Mouse (Mus musculus): ENCODE results near the gene Zdhhc21. TPM values are rescaled to one million over a fixed set of nuclear protein-coding genes. Genes with fewer than 3 reads are reported as not detected.
A peak's percentile ranks its signal among the peaks of the same experiment; 100 is the strongest.

The Zdhhc21 gene
- polyA plus RNA-seq, 1 experiment from 2014 or later, result 11.4 TPM

GRCm38 (mm10) chr4:82884636-82885534 lies 25.1 kb upstream of the Zdhhc21 start, which contains the start of gene Cer1:
Cer1 (minus strand) TSS chr4:82885148.
- Histone ChIP-seq H3K27ac (replicated peaks; ENCODE audit: low read depth, low read length) (0 out of 2 replicates have a peak within 1 kb of the TSS, but pooled peaks have one; percentile 2), H3K4me1 (ENCODE audit: control insufficient read depth, insufficient read depth, low read length) (peaks cover 2% of the 10 kb centered on the region; the same call in 1 of the 2 replicates), H3K4me2 (ENCODE audit: low read depth, severe bottlenecking) (no peak within 1 kb of the TSS), H3K9ac (ENCODE audit: low read length) (no peak within 1 kb of the TSS), H3K4me3 (ENCODE audit: low read depth, low read length) (no peak within 1 kb of the TSS), H3K9me3 (ENCODE audit: control insufficient read depth, low read length) (no peaks in the 10 kb centered on the region), H3K36me3 (ENCODE audit: control insufficient read depth, insufficient read depth, low read length) (no peaks in the 10 kb centered on the region), H3K27me3 (ENCODE audit: control insufficient read depth, insufficient read depth, low read length) (no peaks in the 10 kb centered on the region)
- 60% methylated on average over 19 of the region's 19 CpGs for WGBS
- ATAC-seq (ENCODE audit: insufficient number of reproducible peaks, low FRiP score, low TSS enrichment, low read depth) (no peak), DNase-seq (ENCODE audit: low spot score) (no peak)

DNA sequence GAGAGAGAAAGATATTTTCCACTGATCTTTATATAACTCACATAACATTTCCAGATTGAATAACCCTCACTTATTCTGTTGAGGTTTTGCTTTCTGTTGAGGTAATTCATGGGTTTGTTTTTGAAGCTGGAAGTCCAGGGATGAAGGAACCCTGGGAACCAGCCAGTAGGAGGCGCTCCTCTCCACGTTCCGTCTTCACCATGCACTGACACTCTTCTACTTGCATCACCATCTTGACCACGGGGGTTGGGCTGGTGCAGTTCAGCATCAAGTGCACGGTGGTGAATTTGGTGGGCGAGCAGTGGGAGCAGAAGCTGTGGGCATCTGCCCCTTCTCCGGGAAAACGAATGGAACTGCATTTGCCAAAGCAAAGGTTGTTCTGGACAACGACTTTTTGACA lies 22.7 kb upstream of the Zdhhc21 start:
- DNase-seq (ENCODE audit: low spot score) (no peak), ATAC-seq (ENCODE audit: insufficient number of reproducible peaks, low FRiP score, low TSS enrichment, low read depth) (no peak)
- H3K9ac ChIP-seq (ENCODE audit: low read length), result no peak overlapping the region
- H3K36me3 ChIP-seq (ENCODE audit: control insufficient read depth, insufficient read depth, low read length), result no peaks in the 10 kb centered on the region
- no peak overlapping the region for H3K27ac ChIP-seq (replicated peaks; ENCODE audit: low read depth, low read length)
- no peaks in the 10 kb centered on the region for H3K9me3 ChIP-seq (ENCODE audit: control insufficient read depth, low read length)
- no peak overlapping the region for H3K4me2 ChIP-seq (ENCODE audit: low read depth, severe bottlenecking)
- WGBS, result 78% methylated on average over 9 of the region's 9 CpGs
- no peak overlapping the region for H3K4me3 ChIP-seq (ENCODE audit: low read depth, low read length)
- H3K27me3 ChIP-seq (ENCODE audit: control insufficient read depth, insufficient read depth, low read length), result no peaks in the 10 kb centered on the region
- H3K4me1 ChIP-seq (ENCODE audit: control insufficient read depth, insufficient read depth, low read length), result peaks cover 2% of the 10 kb centered on the region; the same call in 1 of the 2 replicates

DNA sequence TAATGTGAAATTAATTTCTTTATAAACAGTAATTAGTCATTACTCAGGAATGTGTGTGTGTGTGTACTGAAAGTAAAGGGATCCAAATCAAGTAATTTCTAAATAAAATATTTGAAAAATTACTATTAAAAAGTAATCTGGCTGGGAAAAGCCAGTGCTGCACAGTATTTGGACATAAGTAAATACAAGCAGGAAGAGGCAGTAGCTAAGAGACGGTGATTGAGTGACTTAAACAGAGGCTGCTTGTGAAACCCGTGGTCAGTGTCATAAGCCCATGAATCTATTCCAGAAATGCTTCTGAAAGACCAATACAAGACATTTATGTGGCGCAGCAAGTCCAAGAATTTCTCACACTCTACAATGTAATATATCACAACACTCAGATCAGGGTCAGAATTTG lies 21.6 kb upstream of the Zdhhc21 start:
- Histone ChIP-seq H3K27ac (replicated peaks; ENCODE audit: low read depth, low read length) (no peak overlapping the region), H3K9ac (ENCODE audit: low read length) (no peak overlapping the region), H3K36me3 (ENCODE audit: control insufficient read depth, insufficient read depth, low read length) (no peaks in the 10 kb centered on the region), H3K4me3 (ENCODE audit: low read depth, low read length) (no peak overlapping the region), H3K4me1 (ENCODE audit: control insufficient read depth, insufficient read depth, low read length) (no peaks in the 10 kb centered on the region; the same call in 1 of the 2 replicates), H3K27me3 (ENCODE audit: control insufficient read depth, insufficient read depth, low read length) (no peaks in the 10 kb centered on the region), H3K9me3 (ENCODE audit: control insufficient read depth, low read length) (no peaks in the 10 kb centered on the region), H3K4me2 (ENCODE audit: low read depth, severe bottlenecking) (no peak overlapping the region)
- ATAC-seq (ENCODE audit: insufficient number of reproducible peaks, low FRiP score, low TSS enrichment, low read depth) (no peak), DNase-seq (ENCODE audit: low spot score) (no peak)
- WGBS, result 79% methylated on average over 3 of the region's 3 CpGs

DNA sequence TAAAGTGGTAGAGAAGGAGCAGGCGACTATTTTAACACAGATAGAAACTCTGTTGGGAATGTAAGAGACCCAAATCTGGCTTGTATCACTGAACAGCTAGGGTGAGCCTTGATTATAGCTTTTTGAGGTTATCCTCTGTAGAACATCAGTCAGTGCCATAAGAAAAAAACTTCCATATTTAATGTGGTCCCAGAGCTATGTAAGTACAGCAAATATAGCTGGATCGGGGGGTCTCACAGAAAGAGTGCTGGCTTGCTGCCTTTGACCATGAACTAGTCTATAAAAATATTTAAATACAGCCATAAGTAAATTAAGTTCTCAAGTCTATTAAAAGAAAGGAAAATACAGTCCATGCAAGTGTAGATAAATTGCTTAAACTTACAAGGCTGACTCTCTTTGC lies 20.5 kb upstream of the Zdhhc21 start:
- Histone ChIP-seq H3K9ac (ENCODE audit: low read length) (no peak overlapping the region), H3K9me3 (ENCODE audit: control insufficient read depth, low read length) (no peaks in the 10 kb centered on the region), H3K27ac (replicated peaks; ENCODE audit: low read depth, low read length) (no peak overlapping the region), H3K36me3 (ENCODE audit: control insufficient read depth, insufficient read depth, low read length) (no peaks in the 10 kb centered on the region), H3K4me3 (ENCODE audit: low read depth, low read length) (no peak overlapping the region), H3K4me2 (ENCODE audit: low read depth, severe bottlenecking) (no peak overlapping the region), H3K27me3 (ENCODE audit: control insufficient read depth, insufficient read depth, low read length) (no peaks in the 10 kb centered on the region), H3K4me1 (ENCODE audit: control insufficient read depth, insufficient read depth, low read length) (no peaks in the 10 kb centered on the region; the same call in 1 of the 2 replicates)
- ATAC-seq (ENCODE audit: insufficient number of reproducible peaks, low FRiP score, low TSS enrichment, low read depth), result no peak
- 91% methylated on average over 2 of the region's 2 CpGs for WGBS
- no peak for DNase-seq (ENCODE audit: low spot score)

DNA sequence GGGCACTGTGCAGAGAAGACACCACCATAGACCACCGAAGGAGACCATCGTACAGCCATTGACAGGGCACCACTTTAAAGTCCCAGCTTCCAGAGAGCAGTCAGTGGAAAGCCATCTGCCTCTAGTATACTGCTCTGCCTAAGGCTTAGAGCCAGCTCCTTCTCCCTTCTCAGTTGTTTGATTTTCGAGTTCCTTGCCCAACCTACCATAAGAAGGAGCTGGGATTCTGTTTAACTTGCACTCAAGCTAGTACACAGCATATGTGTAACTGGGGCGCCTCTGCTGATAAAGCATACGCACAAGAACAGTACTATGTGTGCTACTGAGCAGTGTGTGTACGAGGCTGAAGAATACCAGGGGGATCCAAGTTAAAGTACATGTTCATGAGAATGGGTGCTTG lies 19.4 kb upstream of the Zdhhc21 start:
- Histone ChIP-seq H3K27ac (replicated peaks; ENCODE audit: low read depth, low read length) (no peak overlapping the region), H3K9me3 (ENCODE audit: control insufficient read depth, low read length) (no peaks in the 10 kb centered on the region), H3K4me1 (ENCODE audit: control insufficient read depth, insufficient read depth, low read length) (no peaks in the 10 kb centered on the region), H3K4me3 (ENCODE audit: low read depth, low read length) (no peak overlapping the region), H3K9ac (ENCODE audit: low read length) (no peak overlapping the region), H3K4me2 (ENCODE audit: low read depth, severe bottlenecking) (no peak overlapping the region), H3K36me3 (ENCODE audit: control insufficient read depth, insufficient read depth, low read length) (no peaks in the 10 kb centered on the region), H3K27me3 (ENCODE audit: control insufficient read depth, insufficient read depth, low read length) (no peaks in the 10 kb centered on the region)
- ATAC-seq (ENCODE audit: insufficient number of reproducible peaks, low FRiP score, low TSS enrichment, low read depth) (no peak), DNase-seq (ENCODE audit: low spot score) (no peak)
- WGBS, result 82% methylated on average over 6 of the region's 6 CpGs

DNA sequence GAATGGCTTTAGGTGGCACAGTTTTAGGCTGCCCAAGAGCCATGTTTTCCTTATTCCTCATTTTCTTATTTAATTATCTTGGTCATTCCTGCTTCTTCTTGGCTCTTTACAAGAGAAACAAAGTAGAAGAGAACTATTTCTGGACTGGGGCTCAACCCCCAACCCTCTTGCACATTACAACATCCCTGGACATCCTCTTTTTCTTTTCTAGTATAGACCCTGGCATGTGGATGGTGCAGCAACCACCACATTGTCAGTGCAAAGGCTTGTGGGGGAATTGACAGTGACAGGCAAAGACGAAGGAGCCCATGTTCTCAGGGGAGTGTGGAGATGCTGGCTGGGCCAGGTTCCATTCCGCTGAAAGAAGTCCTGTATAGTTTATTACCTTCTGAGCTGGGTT lies 16.9 kb upstream of the Zdhhc21 start:
- no peak for ATAC-seq (ENCODE audit: insufficient number of reproducible peaks, low FRiP score, low TSS enrichment, low read depth)
- no peaks in the 10 kb centered on the region for H3K4me1 ChIP-seq (ENCODE audit: control insufficient read depth, insufficient read depth, low read length)
- H3K27me3 ChIP-seq (ENCODE audit: control insufficient read depth, insufficient read depth, low read length), result no peaks in the 10 kb centered on the region
- H3K9me3 ChIP-seq (ENCODE audit: control insufficient read depth, low read length), result no peaks in the 10 kb centered on the region
- no peak for DNase-seq (ENCODE audit: low spot score)
- no peak overlapping the region for H3K4me2 ChIP-seq (ENCODE audit: low read depth, severe bottlenecking)
- no peak overlapping the region for H3K4me3 ChIP-seq (ENCODE audit: low read depth, low read length)
- no peak overlapping the region for H3K9ac ChIP-seq (ENCODE audit: low read length)
- H3K27ac ChIP-seq (replicated peaks; ENCODE audit: low read depth, low read length), result no peak overlapping the region
- WGBS, result 77% methylated on average over 2 of the region's 2 CpGs
- no peaks in the 10 kb centered on the region for H3K36me3 ChIP-seq (ENCODE audit: control insufficient read depth, insufficient read depth, low read length)

GRCm38 (mm10) chr4:82875532-82875931 lies 15.8 kb upstream of the Zdhhc21 start:
- Histone ChIP-seq H3K27me3 (ENCODE audit: control insufficient read depth, insufficient read depth, low read length) (no peaks in the 10 kb centered on the region), H3K4me2 (ENCODE audit: low read depth, severe bottlenecking) (no peak overlapping the region), H3K9me3 (ENCODE audit: control insufficient read depth, low read length) (no peaks in the 10 kb centered on the region), H3K4me3 (ENCODE audit: low read depth, low read length) (no peak overlapping the region), H3K4me1 (ENCODE audit: control insufficient read depth, insufficient read depth, low read length) (no peaks in the 10 kb centered on the region), H3K36me3 (ENCODE audit: control insufficient read depth, insufficient read depth, low read length) (no peaks in the 10 kb centered on the region), H3K9ac (ENCODE audit: low read length) (no peak overlapping the region), H3K27ac (replicated peaks; ENCODE audit: low read depth, low read length) (no peak overlapping the region)
- ATAC-seq (ENCODE audit: insufficient number of reproducible peaks, low FRiP score, low TSS enrichment, low read depth) (no peak), DNase-seq (ENCODE audit: low spot score) (no peak)
- 69% methylated on average over 4 of the region's 4 CpGs for WGBS

DNA sequence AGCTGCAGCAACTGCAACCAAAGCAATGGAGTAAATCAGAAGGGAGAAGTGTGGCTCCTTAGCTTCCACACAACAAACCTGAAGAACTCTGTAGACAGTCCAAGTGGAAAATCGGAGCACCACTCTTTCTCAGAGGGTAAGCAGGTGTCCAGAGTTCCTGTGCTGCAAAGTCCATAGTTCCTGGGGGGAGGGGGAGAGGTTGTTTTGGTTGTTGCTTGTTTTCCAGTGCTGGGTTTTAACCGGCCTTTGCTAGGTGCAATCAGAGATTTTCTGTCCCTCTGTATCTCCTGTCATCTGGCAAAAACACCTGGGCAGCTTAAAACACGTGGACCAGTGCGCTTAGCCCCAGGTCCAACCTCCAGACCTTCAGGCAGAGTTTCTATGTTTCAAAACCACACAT lies 15.0 kb upstream of the Zdhhc21 start:
- Histone ChIP-seq H3K27ac (replicated peaks; ENCODE audit: low read depth, low read length) (no peak overlapping the region), H3K9ac (ENCODE audit: low read length) (no peak overlapping the region), H3K4me1 (ENCODE audit: control insufficient read depth, insufficient read depth, low read length) (no peaks in the 10 kb centered on the region), H3K9me3 (ENCODE audit: control insufficient read depth, low read length) (no peaks in the 10 kb centered on the region), H3K4me2 (ENCODE audit: low read depth, severe bottlenecking) (no peak overlapping the region), H3K4me3 (ENCODE audit: low read depth, low read length) (no peak overlapping the region), H3K27me3 (ENCODE audit: control insufficient read depth, insufficient read depth, low read length) (no peaks in the 10 kb centered on the region), H3K36me3 (ENCODE audit: control insufficient read depth, insufficient read depth, low read length) (no peaks in the 10 kb centered on the region)
- no peak for ATAC-seq (ENCODE audit: insufficient number of reproducible peaks, low FRiP score, low TSS enrichment, low read depth)
- DNase-seq (ENCODE audit: low spot score), result no peak
- 68% methylated on average over 4 of the region's 4 CpGs for WGBS
